Mouse (Mus musculus) lung, adult 2 months (tissue): ENCODE measurements around the gene Prss53. TPM values are rescaled to one million over a fixed set of nuclear protein-coding genes. Genes with fewer than 3 reads are reported as not detected.
"Not testable (repeated sequence)": the region's sequence is repeated elsewhere in the genome, so short reads cannot be mapped to it uniquely, and the experiment has no call there.

Experiments used
- DNase-seq: peaks from one replicate; pipeline ENCODE4 v3.0.0; 2022
- H3K4me1 ChIP-seq: fragments of 200-500 bp; 2 replicates; pipeline ENCODE4 v1.6.1; 2011; ENCODE audit warnings: low read length; ENCODE audit not compliant: control insufficient read depth, insufficient read depth
- H3K4me3 ChIP-seq: fragments of 200-500 bp; replicated peaks from 2 replicates; pipeline ENCODE3; 2011; ENCODE audit warnings: low read depth, mild to moderate bottlenecking, control low read depth, low read length; ENCODE audit errors: extremely low read depth
- CTCF ChIP-seq: fragments of 200-500 bp; IDR thresholded peaks from 2 replicates; pipeline ENCODE4 v1.5.1; 2011; ENCODE audit warnings: mild to moderate bottlenecking, low read length, control low read depth; ENCODE audit not compliant: insufficient read depth
- POLR2A ChIP-seq: fragments of 200-500 bp; IDR thresholded peaks from 2 replicates; pipeline ENCODE4 v1.6.1; 2011; ENCODE audit warnings: low read depth, mild to moderate bottlenecking, control low read depth, low read length, borderline replicate concordance; ENCODE audit errors: extremely low read depth
- WGBS: fragments of 180-500 bp; shearing (Covaris S2); methylation state at CpG from one replicate; pipeline ENCODE4 v1.1.7; 2018; 5-methylcytosine and 5-hydroxymethylcytosine counted together
- polyA plus RNA-seq: library from polyadenylated mRNA; depleted of rRNA; stranded (reverse); fragments of >200 nt; gene quantifications from 2 replicates; pipeline ENCODE4 v1.2.3, GENCODE M21; 2012

Gene Prss53
- polyA plus RNA-seq, 1 experiment = 3.4 TPM

DNA sequence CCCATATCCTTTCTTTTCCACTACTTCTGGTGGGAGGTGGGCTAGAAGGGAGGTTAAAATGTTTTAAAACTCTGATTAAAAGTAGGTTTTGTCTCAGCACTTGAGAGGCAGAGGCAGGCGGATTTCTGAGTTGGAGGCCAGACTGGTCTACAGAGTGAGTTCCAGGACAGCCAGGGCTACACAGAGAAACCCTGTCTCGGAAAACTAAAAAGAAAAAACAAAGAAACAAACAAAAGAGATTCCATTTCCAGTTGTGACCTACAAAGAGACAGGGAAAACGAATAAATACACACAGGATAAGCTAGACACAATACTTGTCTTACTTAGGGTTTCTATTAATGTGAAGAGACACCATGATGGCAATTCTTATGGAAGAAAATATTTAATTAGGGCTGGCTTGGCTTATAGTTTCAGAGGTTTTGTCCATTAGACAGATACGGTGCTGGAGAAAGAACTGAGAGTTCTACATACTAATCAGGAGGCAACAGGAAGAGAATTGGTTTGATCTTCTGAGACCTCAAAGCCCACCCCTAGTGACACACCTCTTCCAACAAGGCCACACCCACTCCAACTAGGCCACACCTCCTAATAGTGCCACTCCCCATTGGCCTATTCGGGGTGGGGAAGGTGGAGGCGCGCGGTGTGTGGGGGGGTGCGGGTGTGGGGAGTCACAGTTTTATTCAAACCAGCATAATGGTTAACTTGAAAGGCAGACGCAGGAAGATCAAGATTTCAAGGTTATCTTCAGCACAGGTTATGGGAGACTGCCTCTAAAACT lies 7.6 kb upstream of the Prss53 start:
- Histone ChIP-seq H3K4me1 (no peaks in the 10 kb centered on the region; the same call in 1 of the 2 replicates), H3K4me3 (no peak overlapping the region)
- 40% methylated on average over 10 of the region's 10 CpGs for WGBS
- no peak for DNase-seq
- TF ChIP-seq POLR2A (no peak), CTCF (no peak)

DNA sequence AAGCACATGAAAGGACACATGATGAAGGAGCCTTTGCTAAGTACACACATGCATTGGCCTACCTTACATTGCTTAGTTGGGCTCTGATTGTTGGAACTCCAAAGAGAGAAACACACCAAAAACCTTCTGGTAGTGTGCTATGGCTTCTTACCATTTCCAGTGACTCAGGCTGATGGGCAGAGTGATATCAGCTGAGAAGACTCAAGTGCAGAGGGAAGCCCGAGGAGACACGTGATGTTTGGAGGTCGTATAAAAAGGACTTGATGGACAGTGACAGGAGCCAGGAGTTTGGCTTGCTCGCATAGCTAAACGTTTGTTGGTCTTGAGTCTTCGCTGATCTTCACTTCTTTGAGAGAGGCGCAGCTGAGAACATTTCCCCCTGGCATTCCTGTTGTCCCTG lies 6.8 kb upstream of the Prss53 start:
- no peak overlapping the region for H3K4me3 ChIP-seq
- DNase-seq = no peak
- no peaks in the 10 kb centered on the region; the same call in 1 of the 2 replicates for H3K4me1 ChIP-seq
- TF ChIP-seq POLR2A = no peak
- TF ChIP-seq CTCF = no peak
- 87% methylated on average over 7 of the region's 7 CpGs for WGBS

DNA sequence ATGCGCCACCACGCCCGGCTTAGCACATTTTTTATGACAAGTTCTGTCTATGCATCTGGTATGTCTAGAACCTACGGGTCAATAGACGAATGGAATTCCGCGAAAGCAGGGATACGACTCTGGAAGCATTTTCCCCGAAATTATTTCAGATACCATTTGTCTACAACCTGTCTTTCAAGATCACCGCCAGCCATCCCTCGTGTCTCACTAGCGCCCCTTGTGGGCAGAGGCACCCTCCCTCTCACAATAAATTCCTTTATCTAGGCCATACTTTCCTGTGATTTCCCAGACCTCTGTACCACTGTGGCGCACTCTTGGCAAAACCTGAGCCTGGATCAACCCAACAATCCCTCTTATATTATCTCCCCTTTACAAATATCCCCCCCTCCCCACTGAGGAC lies 5.6 kb upstream of the Prss53 start:
- peak; percentile 64 for DNase-seq
- TF ChIP-seq POLR2A (no peak), CTCF (peak; percentile 80)
- Histone ChIP-seq H3K4me3 (no peak overlapping the region), H3K4me1 (no peaks in the 10 kb centered on the region; the same call in 1 of the 2 replicates)
- WGBS = 56% methylated on average over 13 of the region's 13 CpGs

DNA sequence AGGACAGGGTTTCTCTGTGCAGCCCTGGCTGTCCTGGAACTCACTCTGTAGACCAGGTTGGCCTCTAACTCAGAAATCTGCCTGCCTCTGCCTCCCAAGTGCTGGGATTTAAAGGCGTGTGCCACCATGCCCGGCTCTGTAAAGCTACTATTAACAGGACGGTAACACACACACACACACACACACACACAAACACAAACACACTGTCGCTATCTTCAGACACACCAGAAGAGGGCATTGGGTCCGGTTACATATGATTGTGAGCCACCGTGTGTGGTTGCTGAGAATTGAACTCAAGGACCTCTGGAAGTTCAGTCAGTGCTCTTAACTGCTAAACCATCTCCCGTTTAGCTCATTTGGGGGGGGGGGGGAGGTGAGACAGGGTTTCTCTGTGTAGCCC lies 5.1 kb upstream of the Prss53 start:
- 62% methylated on average over 7 of the region's 7 CpGs for WGBS

DNA sequence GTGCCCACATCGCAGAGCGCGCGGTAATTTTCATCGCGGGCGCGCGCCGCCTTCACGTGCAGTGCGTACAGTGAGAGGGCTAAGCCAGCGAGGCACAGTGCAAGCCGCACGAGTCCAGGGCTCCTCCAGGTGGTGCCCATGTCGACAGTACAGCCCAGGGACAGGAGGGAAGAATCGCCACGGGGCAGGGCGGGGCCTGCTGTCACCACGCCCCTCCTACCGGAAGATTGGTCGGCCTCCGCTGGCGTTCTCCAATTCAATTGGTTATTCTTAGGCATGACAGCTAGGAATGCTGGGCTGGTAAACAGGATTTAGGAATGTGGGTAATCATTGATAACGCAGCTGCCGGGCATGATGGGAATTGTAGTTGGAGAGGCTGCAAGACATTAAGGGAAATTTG lies 4.7 kb upstream of the Prss53 start, which contains the start of the genes Gm21974 and Vkorc1:
Gene Gm21974 (minus strand): TSS at position 13 of the 400 bp plus-strand sequence.
Gene Vkorc1 (minus strand): TSS at position 176 of the 400 bp plus-strand sequence.
- DNase-seq = peak; percentile 92
- WGBS = under 1% methylated on average over 26 of the region's 26 CpGs
- H3K4me1 ChIP-seq = no peaks in the 10 kb centered on the region; the same call in 1 of the 2 replicates
- TF ChIP-seq CTCF = peak; percentile 29; the same call in 1 of the 2 replicates
- TF ChIP-seq POLR2A = peak; percentile 73; the same call in 1 of the 2 replicates
- peak within 1 kb of the TSS; percentile 78 for H3K4me3 ChIP-seq

More for the DNA sequence above, 5.1 kb upstream of the Prss53 start:
- H3K4me3 ChIP-seq, H3K4me1 ChIP-seq, DNase-seq: not testable (repeated sequence)

DNA sequence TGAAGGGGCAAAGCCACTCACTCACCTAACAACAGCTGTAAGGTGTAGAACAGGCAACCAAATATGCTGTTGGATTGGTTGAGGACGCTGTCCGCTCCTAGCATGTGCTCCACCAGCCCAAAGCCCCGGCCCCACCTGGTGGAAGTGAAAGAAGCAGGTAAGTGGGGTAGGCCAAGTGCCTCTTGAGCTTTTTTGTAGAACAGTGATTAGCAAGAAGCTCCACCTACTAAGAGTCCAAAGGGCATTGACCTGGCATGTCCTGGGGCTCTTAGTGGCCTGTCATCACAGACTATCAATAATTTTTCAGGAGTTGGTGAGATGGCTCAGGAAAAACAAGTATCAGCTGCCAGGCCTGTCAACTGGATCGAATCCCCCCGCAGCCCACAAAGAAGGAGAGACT lies 3.7 kb upstream of the Prss53 start:
- DNase-seq = peak; percentile 18
- WGBS = 62% methylated on average over 5 of the region's 5 CpGs
- Histone ChIP-seq H3K4me1 (no peaks in the 10 kb centered on the region; the same call in 1 of the 2 replicates), H3K4me3 (no peak overlapping the region)
- TF ChIP-seq POLR2A = no peak
- TF ChIP-seq CTCF = no peak

DNA sequence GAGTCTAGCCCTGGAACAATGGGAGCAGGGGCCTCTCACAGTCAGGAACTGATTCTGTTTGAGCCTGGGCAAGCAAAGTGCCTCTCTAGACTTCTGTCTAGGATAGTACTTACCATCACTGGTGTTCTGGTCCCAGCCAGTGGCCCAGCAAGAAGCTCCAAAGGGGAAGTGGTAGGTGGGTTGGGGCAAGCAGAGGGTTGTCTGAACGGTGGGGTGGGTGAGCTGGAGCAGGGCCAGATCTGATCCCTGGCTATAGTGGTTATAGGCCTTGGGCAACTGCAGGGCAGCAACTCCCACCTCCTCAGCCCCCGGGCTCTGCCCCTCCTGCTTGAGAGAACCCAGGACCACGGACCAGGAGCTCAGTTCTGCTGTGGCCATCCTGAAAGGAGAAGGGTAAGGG lies 1.9 kb downstream of the Prss53 start:
- DNase-seq = no peak
- peaks cover 2% of the 10 kb centered on the region for H3K4me1 ChIP-seq
- WGBS = 62% methylated on average over 3 of the region's 3 CpGs
- no peak for TF ChIP-seq POLR2A
- TF ChIP-seq CTCF = no peak
- no peak overlapping the region for H3K4me3 ChIP-seq

DNA sequence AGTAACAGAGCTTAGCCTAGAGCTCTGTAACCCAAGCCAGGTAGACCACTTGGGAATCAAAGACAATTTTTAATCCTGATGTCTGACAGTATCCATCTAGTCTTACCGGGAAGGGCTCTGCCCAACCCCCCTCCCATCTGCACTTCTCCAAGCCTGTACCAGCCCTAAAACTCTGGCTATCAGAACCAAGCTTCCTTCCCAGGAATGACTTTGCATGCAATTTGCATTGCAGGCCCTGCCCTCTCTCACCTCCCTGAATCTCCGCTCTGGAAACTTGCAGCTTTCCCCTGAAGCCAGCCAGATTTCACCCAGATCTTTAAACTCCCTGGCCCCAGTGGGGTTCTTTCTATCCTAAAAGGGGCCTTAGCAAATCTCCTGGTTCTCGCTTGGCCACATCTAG lies 3.0 kb downstream of the Prss53 start:
- no peak overlapping the region for H3K4me3 ChIP-seq
- WGBS = 82% methylated on average over 3 of the region's 3 CpGs
- no peak for TF ChIP-seq POLR2A
- TF ChIP-seq CTCF = no peak
- DNase-seq = no peak
- peaks cover 7% of the 10 kb centered on the region for H3K4me1 ChIP-seq

DNA sequence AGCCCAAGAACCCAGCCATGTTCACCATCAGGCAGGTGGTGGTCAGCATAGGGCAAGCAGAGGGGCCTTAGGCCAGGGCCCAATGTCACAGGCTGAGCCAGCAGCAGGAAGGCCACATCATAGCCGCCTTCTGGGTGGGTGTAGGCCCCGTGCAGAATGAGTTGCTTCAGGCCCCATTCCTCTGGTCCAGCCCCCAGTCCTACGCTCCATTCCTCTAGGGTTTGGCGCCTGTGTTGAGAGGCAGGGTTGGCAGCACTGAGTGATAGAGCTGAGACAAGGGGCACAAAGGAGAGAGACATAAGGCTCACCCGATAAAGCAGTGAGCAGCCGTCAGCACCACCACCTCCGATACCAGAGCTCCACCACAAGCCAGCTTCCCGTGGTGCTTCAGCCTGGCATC lies 3.6 kb downstream of the Prss53 start:
- 81% methylated on average over 8 of the region's 8 CpGs for WGBS
- DNase-seq = no peak
- TF ChIP-seq CTCF = no peak
- no peak for TF ChIP-seq POLR2A
- Histone ChIP-seq H3K4me3 (no peak overlapping the region), H3K4me1 (peaks cover 7% of the 10 kb centered on the region)

DNA sequence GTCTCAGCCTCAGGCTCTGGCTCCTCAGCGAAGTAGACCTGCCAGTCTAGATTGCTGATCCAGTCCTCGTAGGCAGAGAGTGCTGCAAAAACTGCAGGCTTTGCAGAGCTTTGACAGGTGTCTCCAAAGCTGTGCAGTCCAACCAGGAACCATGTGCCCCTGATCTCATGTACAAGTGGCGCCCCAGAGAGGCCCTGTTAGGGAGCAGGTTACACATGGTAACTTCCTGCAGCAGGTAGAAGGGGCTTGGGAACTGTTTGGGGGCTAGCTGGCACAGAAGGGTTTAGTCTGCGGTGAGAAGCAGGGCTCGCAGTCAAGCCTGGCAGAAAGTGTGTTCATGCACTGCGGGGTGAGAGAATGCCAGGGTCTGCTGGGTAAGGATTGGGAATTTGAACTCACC lies 4.2 kb downstream of the Prss53 start:
- peaks cover 7% of the 10 kb centered on the region for H3K4me1 ChIP-seq
- no peak overlapping the region for H3K4me3 ChIP-seq
- TF ChIP-seq POLR2A (no peak), CTCF (no peak)
- no peak for DNase-seq
- WGBS = 84% methylated on average over 6 of the region's 6 CpGs

DNA sequence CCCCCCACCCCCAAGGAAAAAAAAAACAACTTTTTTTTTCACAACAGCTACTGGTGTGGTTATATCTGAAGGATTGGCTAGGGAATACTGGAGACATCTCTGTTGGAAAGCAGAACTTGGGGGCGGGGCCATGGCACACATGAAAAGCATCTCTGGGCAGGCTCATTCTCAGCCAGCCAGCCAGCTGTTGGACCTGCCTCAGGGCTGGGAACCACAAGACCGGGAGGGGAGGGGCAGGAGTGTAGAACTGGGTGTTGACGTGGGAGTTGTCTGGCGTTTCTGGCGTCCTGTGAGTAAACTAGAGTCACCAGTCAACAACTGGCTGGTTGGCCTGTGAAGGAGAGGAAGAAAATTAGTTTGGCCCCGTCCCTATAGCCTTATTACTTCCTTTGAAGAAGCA lies 4.8 kb downstream of the Prss53 start:
- peak; percentile 19 for DNase-seq
- Histone ChIP-seq H3K4me1 (peaks cover 7% of the 10 kb centered on the region), H3K4me3 (no peak overlapping the region)
- no peak for TF ChIP-seq POLR2A
- TF ChIP-seq CTCF = no peak
- WGBS = 43% methylated on average over 6 of the region's 6 CpGs
